Mouse (Mus musculus) NIH3T3 (cell line): ENCODE results near the gene Cyp4a14.
"Not testable (repeated sequence)": the region's sequence is repeated elsewhere in the genome, so short reads cannot be mapped to it uniquely, and the experiment has no call there.

Source experiments
- DNase-seq: peaks from one replicate; pipeline ENCODE4 v3.0.0-alpha.2; 2012; ENCODE audit warnings: low read depth

The Cyp4a14 gene

DNA sequence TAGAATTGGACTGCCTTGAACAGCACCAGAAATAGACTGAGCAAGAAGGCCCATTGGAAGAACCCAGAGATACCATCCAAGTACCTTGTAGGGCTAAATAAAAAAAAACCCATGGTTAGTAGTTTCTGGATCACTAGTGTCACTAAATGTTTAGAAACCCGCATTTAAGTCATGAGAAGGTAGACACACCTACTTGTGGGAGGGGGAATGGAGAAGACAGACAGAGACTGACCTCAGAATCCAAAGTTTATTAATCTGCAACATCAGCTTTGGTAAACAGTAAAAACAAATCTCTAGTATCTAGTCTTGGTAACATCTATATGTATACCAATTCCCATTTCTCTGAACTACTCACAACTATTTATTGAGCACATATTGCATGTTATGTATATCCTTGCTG, at the start of gene Cyp4a14:
Gene Cyp4a14, minus strand, starts transcription at position 142 of the 400 bp plus-strand sequence.
- DNase-seq = no peak

DNA sequence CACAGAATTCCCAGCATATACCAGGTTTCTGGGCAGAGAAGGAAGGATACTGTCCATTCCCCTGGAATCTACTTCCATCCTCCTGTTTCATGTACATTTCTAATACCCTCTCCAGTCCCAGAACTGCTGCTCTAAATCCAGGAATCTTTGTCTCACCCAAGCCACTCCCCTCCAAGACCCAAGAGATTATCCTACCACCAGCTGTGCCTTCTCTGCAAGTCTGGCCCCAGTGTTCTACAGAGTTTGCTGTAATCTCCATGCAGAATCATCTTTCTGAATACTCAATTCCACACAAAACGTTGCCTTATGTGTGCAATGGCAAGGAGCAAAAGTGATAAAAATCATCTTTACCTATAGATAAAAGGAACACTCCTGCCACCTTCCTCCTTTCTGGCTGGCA, 49.2 kb upstream of the Cyp4a14 start:
- no peak for DNase-seq

DNA sequence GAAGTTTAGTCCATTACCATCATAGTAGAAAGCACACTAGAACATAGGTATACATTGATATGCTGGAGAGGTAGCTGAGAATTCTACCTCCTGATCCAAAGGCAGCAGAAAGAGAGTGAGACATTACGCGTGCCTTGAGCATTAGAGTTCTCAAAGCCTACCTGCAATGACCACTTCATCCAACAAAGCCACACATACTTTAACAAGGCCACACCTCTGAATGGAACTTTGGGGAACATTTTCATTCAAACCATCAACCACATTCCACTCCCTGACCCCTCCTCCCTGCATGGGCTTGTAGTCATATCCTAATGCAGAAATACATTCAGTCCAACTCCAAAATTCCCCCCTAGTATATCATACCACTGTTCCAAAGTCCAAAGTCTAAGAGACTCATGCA, 25.8 kb upstream of the Cyp4a14 start:
- no peak for DNase-seq

GRCm38 (mm10) chr4:115519444-115519843, 23.5 kb upstream of the Cyp4a14 start:
- DNase-seq = no peak

DNA sequence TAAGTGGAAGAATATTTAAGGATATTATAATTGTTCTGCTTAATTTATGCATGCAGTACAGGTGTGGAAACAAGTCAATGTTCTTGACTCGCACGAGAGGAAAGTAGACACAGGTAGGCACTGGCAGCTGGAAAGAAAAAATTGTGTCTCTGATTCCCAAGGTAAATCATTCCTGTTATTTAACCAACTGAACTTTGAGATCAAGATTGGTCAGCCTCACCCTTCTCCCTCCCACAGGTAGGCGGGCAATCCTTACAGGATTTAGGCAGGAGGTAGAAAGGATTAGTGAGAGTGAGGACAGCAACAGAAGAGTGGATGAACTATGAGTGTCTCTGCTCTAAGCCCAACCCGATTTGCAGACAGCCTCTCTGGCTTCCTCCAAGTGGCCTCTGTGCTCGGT, 22.1 kb upstream of the Cyp4a14 start, which contains the start of gene Cyp4a10:
Gene Cyp4a10, plus strand, starts transcription at position 265 of the 400 bp plus-strand sequence.
- not testable (repeated sequence) for DNase-seq

DNA sequence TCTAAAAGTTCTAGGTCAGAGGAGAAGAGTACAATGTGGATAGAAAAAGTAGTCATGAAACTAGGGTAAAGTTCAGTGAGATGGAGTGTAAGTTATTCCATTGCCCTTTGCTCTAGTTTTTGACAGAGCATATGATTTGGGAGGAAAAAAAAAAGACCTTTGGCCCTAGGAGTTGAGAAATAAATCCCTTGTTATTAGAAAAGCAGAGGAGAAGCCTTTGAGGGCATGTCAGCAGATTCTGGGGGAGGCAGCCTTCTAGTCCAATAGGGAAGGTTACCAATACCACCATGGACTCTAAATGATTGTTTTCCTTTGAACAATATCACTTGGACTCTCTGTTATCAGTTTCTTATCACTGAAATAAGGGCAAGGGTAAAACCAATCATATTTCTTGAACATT, 18.0 kb upstream of the Cyp4a14 start:
- DNase-seq = not testable (repeated sequence)

- no peak for DNase-seq
Measured at GRCm38 (mm10) chr4:115497466-115497865, 1.5 kb upstream of the Cyp4a14 start.

DNA sequence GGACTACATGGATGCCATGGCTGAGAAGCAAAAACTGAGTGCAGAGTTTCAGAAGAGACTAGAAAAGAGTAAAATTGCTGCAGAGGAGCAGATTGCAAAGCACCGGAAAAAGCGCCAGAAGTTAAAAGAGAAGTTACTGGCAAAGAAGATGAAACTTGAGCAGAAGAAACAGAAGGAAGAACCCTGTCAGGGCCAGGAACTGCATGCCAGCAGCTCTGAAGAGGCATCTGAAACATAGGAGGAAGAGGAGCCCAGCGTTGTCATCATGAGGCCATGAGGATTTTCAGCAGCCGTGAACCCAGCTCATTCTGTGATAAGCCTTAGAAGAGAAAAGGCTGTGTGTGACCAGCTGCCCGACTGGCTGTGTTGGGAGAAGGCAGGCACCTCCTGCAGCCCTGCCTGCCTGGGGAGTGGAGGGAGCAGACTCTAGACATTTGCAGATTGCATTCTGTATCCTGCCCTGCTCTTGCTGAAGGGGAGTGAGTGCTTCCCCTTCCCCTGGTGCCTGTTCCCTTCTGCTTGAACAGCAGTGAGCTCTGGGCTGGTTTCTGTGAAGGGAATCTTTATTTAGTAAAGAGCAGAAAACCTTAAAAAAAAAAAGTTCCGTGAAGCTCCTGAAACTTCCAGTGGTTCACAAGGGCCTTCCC, 14.8 kb downstream of the Cyp4a14 start:
- DNase-seq = no peak

DNA sequence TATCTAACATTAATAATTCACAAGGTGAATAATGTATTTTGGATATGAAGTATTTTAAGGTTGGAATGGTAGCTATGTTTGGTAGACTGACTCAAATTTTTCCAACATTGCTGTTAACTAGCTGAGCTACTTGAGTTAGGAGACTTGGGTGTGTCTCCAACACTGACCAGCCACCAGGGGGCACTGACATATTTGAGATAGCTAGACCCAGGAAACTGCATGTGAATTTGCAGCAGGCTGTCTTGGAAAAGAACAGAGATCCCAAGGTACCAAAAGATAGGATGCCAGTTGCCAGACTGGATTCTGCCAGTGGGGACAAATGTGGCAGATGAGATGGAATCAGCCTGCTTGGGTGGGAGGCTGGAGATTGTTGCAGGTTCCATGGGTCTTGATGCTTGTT, 19.9 kb downstream of the Cyp4a14 start:
- not testable (repeated sequence) for DNase-seq

- DNase-seq = not testable (repeated sequence)
Measured at GRCm38 (mm10) chr4:115473585-115473984, 22.4 kb downstream of the Cyp4a14 start.

GRCm38 (mm10) chr4:115452304-115452703, 43.6 kb downstream of the Cyp4a14 start, which contains the start of gene Cyp4a30b:
TSS of gene Cyp4a30b (plus strand) at chr4:115452604.
- DNase-seq = no peak

DNA sequence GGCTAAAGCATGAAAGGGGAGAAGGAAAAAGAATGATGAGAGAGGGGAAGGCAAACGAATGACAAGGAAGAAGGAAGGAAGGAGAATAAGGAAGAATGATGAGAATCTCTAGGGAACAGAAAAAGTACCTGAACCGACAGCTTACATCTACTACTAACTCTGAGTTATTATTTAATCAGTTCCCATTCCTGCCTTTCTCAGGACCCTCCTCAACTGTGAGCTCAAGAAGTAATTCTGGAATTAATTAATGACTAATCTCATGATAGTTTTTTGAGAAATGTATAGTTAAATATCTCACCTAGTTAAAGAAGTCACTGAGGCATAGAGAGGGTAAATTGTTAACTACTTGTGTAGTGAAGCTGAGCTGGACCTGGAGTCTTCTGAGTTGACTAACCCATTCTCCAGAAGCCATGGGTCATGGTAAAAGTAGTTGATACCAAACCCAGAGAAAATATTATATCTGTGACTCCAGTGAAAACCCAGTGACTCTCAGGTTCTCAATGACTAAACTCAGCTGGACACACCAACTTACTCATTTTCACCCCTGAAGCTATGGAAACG, 45.3 kb downstream of the Cyp4a14 start:
- no peak for DNase-seq
